Mouse (Mus musculus) G1E (cell line): ENCODE measurements around the gene 4921507P07Rik.

Source experiments
- CTCF ChIP-seq: IDR thresholded peaks from 2 replicates; pipeline ENCODE4 v1.5.1; 2012; ENCODE audit warnings: low read depth, low read length, inconsistent platforms, mixed read lengths
- GATA1 ChIP-seq: IDR thresholded peaks from 2 replicates; pipeline ENCODE4 v1.6.1; 2012; ENCODE audit warnings: borderline replicate concordance, low read length, inconsistent platforms, mixed read lengths
- POLR2AphosphoS5 ChIP-seq: IDR thresholded peaks from 2 replicates; pipeline ENCODE4 v1.6.1; 2012; ENCODE audit warnings: low read depth, low read length, inconsistent platforms; ENCODE audit not compliant: insufficient replicate concordance
- TAL1 ChIP-seq: conservative IDR thresholded peaks from 2 replicates; pipeline ENCODE4 v1.6.1; 2012; ENCODE audit warnings: low read depth, low read length, inconsistent platforms, mixed read lengths

DNA sequence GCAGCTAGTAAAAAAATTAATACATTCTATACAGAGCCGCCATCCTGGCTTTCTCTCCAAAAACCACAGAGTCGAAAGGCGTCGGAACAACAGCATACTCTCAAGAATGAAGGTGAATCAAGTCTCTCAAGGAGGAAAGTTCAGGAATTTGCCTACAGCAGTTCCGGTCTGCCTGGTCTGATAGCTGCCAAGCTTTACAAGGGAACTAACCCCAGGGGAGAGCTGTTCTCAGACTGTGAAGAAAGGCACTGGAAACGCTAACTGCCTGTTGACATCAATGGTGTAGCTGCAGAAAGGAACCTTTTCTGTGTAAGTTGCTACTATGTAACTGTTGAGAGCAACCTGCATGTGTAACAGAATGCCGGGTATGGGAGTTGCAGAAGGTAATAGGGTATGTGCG lies 64.5 kb downstream of the 4921507P07Rik start:
- TF ChIP-seq CTCF (no peak), GATA1 (no peak), TAL1 (no peak), POLR2AphosphoS5 (no peak)
